Mouse (Mus musculus): ENCODE measurements at regions not wholly inside any gene's neighbourhood (a gene's known extent, or its start where the extent isn't known, plus 50 kb on each side); places are given as distances from the start of the nearest gene placed in this dataset.

DNA sequence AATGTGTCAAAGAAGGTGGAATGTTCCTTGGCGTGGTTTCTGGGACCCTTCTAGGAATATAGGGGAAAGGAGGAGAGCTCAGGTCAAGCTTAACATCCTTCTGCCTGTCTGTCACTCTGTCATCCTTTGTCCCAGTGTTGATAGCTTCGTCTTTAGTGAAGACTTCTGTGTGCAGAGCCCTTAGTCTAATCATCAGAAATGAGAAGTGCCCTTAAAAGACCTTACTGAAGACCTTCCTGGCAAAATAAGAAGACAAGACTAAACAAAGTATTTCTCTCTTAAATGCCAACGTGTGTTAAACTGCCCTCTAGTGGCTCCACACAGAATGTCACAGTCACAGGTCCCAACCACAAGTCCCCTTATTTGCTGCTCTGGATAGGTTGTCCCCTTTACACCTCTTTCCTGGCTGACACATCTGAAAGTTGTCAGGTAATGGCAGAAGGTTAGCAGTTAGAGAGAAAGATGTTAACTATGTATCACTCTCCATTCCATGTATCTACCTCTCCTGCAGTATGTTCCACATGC, 1914.8 kb upstream of the Lrrc6 start:
- TF ChIP-seq POLR2A (IDR thresholded peaks at IDR 0.05; ENCODE audit: insufficient read length, low read depth) (no peak), E2F4 (IDR thresholded peaks at IDR 0.05; ENCODE audit: insufficient read depth) (no peak), MAX (IDR thresholded peaks at IDR 0.05; ENCODE audit: low read depth) (no peak), USF1 (IDR thresholded peaks at IDR 0.05; ENCODE audit: low read depth) (no peak)
